ENCODE assay signal across 8 mouse cellular contexts in the genomic region with DNA sequence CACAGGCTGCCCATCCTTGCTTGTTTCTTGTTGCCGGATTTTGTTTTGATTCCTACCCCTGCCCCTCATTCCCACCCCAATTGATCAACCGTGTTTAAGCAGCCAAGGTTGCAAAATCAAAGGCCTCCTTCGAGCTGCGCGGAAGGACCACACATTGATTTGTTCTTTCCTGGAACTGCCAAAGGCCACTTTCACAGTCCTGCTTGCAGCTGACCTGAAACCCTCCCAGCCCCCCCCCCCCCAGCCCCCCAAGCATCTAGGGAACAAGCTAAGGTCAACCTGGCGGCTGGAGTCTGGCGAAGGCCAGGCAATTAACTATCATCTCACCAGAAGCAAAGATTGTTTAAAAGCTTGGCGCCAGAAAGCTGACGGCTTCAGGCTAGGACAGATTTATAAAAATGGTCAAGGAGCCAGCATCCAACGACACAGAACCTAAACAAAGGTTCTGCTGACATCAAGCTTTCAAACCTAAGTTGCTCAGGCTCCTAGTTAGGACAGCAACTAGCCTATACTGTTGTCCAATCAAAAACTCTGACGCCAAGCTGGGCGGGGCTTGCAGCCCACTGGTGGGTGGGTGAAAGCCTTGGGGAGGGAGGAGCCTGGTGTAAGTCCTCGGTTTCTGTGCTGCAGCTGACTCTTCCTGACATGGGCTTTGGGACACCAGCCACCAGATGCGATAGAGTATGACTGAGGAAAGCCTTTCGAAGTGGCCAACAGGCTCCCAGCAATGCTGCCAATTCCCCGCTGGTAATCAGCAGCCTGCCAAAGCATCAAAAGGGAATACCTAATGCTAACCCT. TPM values are rescaled to one million over a fixed set of nuclear protein-coding genes. Genes with fewer than 3 reads are reported as not detected.
DNase-seq lines count a peak whose midpoint lies in the region; ATAC-seq and TF ChIP-seq lines count a peak whose summit lies in the region.
"Had no signal": no experiment of that assay in that cellular context is flagged by ENCODE, and none has a peak within 500 bp of the region (broad histone marks: within the 10 kb centered on the region; RNA-seq: fewer than 3 reads in every experiment).

No protein-coding gene starts in this region.

- H3K9me3 ChIP-seq in hindbrain, embryonic 16.5 days (ENCODE audit: control insufficient read depth, low read length): no peaks in the 10 kb centered on the region
- no peaks in the 10 kb centered on the region for H3K9me3 ChIP-seq in limb, embryonic 14.5 days (ENCODE audit: control insufficient read depth, low read length)
- H3K9me3 ChIP-seq in midbrain, embryonic 15.5 days: no peaks in the 10 kb centered on the region
- H3K9me3 ChIP-seq: megakaryocyte, embryonic 14.5 days had no signal

- peak; percentile 85 for ATAC-seq in hindbrain, embryonic 16.5 days
- ATAC-seq in limb, embryonic 14.5 days (ENCODE audit: low FRiP score, low read depth): peak; percentile 84
- peak; percentile 83 for ATAC-seq in midbrain, embryonic 15.5 days (replicated peaks)

- WGBS in hindbrain, embryonic 16.5 days: 32% methylated on average over 16 of the region's 16 CpGs
- WGBS in limb, embryonic 14.5 days: 12% methylated on average over 16 of the region's 16 CpGs
- WGBS in midbrain, embryonic 15.5 days: 30% methylated on average over 16 of the region's 16 CpGs

- no peak for TF ChIP-seq POLR2A in limb, embryonic 14.5 days (IDR thresholded peaks at IDR 0.05; ENCODE audit: borderline replicate concordance, extremely low read depth, insufficient read depth, insufficient read length)

- H3K27ac ChIP-seq in hindbrain, embryonic 16.5 days (ENCODE audit: low read depth, low read length): no peak overlapping the region
- H3K27ac ChIP-seq in limb, embryonic 14.5 days (replicated peaks; ENCODE audit: low read depth, low read length): no peak overlapping the region
- no peak overlapping the region for H3K27ac ChIP-seq in midbrain, embryonic 15.5 days

- no peak overlapping the region for H3K9ac ChIP-seq in hindbrain, embryonic 16.5 days (ENCODE audit: low read depth, low read length)
- peak overlapping the region; percentile 28; the same call in 1 of the 2 replicates for H3K9ac ChIP-seq in limb, embryonic 14.5 days (ENCODE audit: low read depth, low read length, severe bottlenecking)
- no peak overlapping the region for H3K9ac ChIP-seq in midbrain, embryonic 15.5 days

- no peak overlapping the region for H3K4me3 ChIP-seq in hindbrain, embryonic 16.5 days (ENCODE audit: low read length)
- H3K4me3 ChIP-seq in limb, embryonic 14.5 days (replicated peaks; ENCODE audit: low read length): peak overlapping the region; percentile 15; the same call in 1 of the 2 replicates
- H3K4me3 ChIP-seq in midbrain, embryonic 15.5 days: no peak overlapping the region
- H3K4me3 ChIP-seq: megakaryocyte, embryonic 14.5 days had no signal

- no peaks in the 10 kb centered on the region; the same call in 1 of the 2 replicates for H3K4me1 ChIP-seq in hindbrain, embryonic 16.5 days (ENCODE audit: control insufficient read depth, insufficient read depth, low read depth, low read length)
- peaks cover 8% of the 10 kb centered on the region; the same call in 1 of the 2 replicates for H3K4me1 ChIP-seq in limb, embryonic 14.5 days (ENCODE audit: control insufficient read depth, insufficient read depth, low read length)
- H3K4me1 ChIP-seq in midbrain, embryonic 15.5 days: 0 out of 2 replicates have a peak, but pooled peaks cover 3% of the 10 kb centered on the region
- H3K4me1 ChIP-seq: megakaryocyte, embryonic 14.5 days had no signal

- peak overlapping the region; percentile 18; the same call in 1 of the 2 replicates for H3K4me2 ChIP-seq in hindbrain, embryonic 16.5 days (ENCODE audit: low read length)
- H3K4me2 ChIP-seq in limb, embryonic 14.5 days (replicated peaks; ENCODE audit: low read depth, low read length, severe bottlenecking): peak overlapping the region; percentile 37
- peak overlapping the region; percentile 16; the same call in 1 of the 2 replicates for H3K4me2 ChIP-seq in midbrain, embryonic 15.5 days

- DNase-seq in WW6 (ENCODE audit: low read depth, low spot score): peak; percentile 55
- peak; percentile 83 for DNase-seq in adrenal gland, postnatal 14 days
- peak; percentile 78 for DNase-seq in forelimb bud, embryonic 11.5 days (ENCODE audit: low read depth, low spot score)
- DNase-seq in limb, embryonic 14.5 days (ENCODE audit: low spot score): peak; percentile 76
- DNase-seq in spleen, postnatal 14 days (ENCODE audit: low spot score in 2 of 2): no peak

- H3K27me3 ChIP-seq in hindbrain, embryonic 16.5 days (replicated peaks; ENCODE audit: control insufficient read depth, insufficient read depth, low read length): no peaks in the 10 kb centered on the region
- no peaks in the 10 kb centered on the region for H3K27me3 ChIP-seq in limb, embryonic 14.5 days (ENCODE audit: control insufficient read depth, insufficient read depth, low read length)
- H3K27me3 ChIP-seq in midbrain, embryonic 15.5 days (replicated peaks): no peaks in the 10 kb centered on the region

- H3K36me3 ChIP-seq in hindbrain, embryonic 16.5 days (ENCODE audit: control insufficient read depth, insufficient read depth, low read length): no peaks in the 10 kb centered on the region
- H3K36me3 ChIP-seq in limb, embryonic 14.5 days (ENCODE audit: control insufficient read depth, insufficient read depth, low read length): no peaks in the 10 kb centered on the region
- H3K36me3 ChIP-seq in midbrain, embryonic 15.5 days (replicated peaks): no peaks in the 10 kb centered on the region

RNA-seq across cellular contexts. Expression of gene Clmn, which starts 13.0 kb away (rescaled TPM):
- 7.5 and 14.3 TPM in 2 replicates for total RNA-seq in adrenal gland, postnatal 14 days (2021)
- 1.2 TPM in 2 replicates for polyA plus RNA-seq in hindbrain, embryonic 16.5 days (2015; fragmentation: Nextera tagmentation; extraction: Ambion mirVana)
- 8.1 and 9.0 TPM in 2 replicates for polyA plus RNA-seq in limb, embryonic 14.5 days (2012; rRNA removed)
- 2.9 and 3.9 TPM in 2 replicates for polyA plus RNA-seq in limb, embryonic 14.5 days (2014; fragmentation: Nextera tagmentation; extraction: Ambion mirVana)
- polyA plus RNA-seq in midbrain, embryonic 15.5 days (2015; fragmentation: Nextera tagmentation; extraction: Ambion mirVana): 1.4 and 1.7 TPM in 2 replicates

Comparison
In these comparisons a context has a peak if more than half of its experiments do, and no peak if none do; other contexts are left out.
1. DNase-seq: peak in WW6 (single experiment), adrenal gland, postnatal 14 days (single experiment), forelimb bud, embryonic 11.5 days (single experiment) and limb, embryonic 14.5 days (single experiment); none in spleen, postnatal 14 days (0 of 2).
2. Peak in every context shown above with its lines, with median percentiles within 50 percentile points of each other: ATAC-seq and H3K4me2 ChIP-seq.